Mouse (Mus musculus) adipocyte (in vitro differentiated cells): ENCODE measurements around the gene Eif4e.
"Not testable (repeated sequence)": the region's sequence is repeated elsewhere in the genome, so short reads cannot be mapped to it uniquely, and the experiment has no call there.

Source experiments
- DNase-seq: peaks from one replicate; pipeline ENCODE4 v3.0.0-alpha.2; 2016; ENCODE audit warnings: low spot score

Eif4e gene

GRCm38 (mm10) chr3:138517881-138518280, 8.1 kb upstream of the Eif4e start:
- DNase-seq = no peak

GRCm38 (mm10) chr3:138519218-138519617, 6.8 kb upstream of the Eif4e start:
- no peak for DNase-seq

GRCm38 (mm10) chr3:138523956-138524355, 2.0 kb upstream of the Eif4e start:
- DNase-seq = no peak

- no peak for DNase-seq
Observed at GRCm38 (mm10) chr3:138525494-138525893, 485 bp upstream of the Eif4e start.

- DNase-seq = peak; percentile 100
Observed at GRCm38 (mm10) chr3:138526916-138527666, 1.1 kb downstream of the Eif4e start.

GRCm38 (mm10) chr3:138527667-138528231, 1.8 kb downstream of the Eif4e start:
- peak; percentile 59 for DNase-seq

GRCm38 (mm10) chr3:138528265-138528664, 2.3 kb downstream of the Eif4e start:
- no peak for DNase-seq

GRCm38 (mm10) chr3:138530578-138531478, 4.8 kb downstream of the Eif4e start:
- no peak for DNase-seq

- DNase-seq = no peak
Observed at GRCm38 (mm10) chr3:138531479-138532181, 5.7 kb downstream of the Eif4e start.

- no peak for DNase-seq
Observed at GRCm38 (mm10) chr3:138532764-138533163, 6.8 kb downstream of the Eif4e start.

GRCm38 (mm10) chr3:138536031-138536430, 10.1 kb downstream of the Eif4e start:
- no peak for DNase-seq

- DNase-seq = no peak
Observed at GRCm38 (mm10) chr3:138542621-138543020, 16.6 kb downstream of the Eif4e start.

GRCm38 (mm10) chr3:138544117-138544516, 18.1 kb downstream of the Eif4e start:
- DNase-seq = no peak

GRCm38 (mm10) chr3:138546678-138547077, 20.7 kb downstream of the Eif4e start:
- DNase-seq = no peak

- DNase-seq = no peak
Observed at GRCm38 (mm10) chr3:138549045-138549444, 23.1 kb downstream of the Eif4e start.

- no peak for DNase-seq
Observed at GRCm38 (mm10) chr3:138550336-138551123, 24.6 kb downstream of the Eif4e start.

- DNase-seq = not testable (repeated sequence)
Observed at GRCm38 (mm10) chr3:138555279-138555678, 29.3 kb downstream of the Eif4e start.

- DNase-seq = peak; percentile 24
Observed at GRCm38 (mm10) chr3:138558529-138558928, 32.5 kb downstream of the Eif4e start.

- no peak for DNase-seq
Observed at GRCm38 (mm10) chr3:138560242-138560641, 34.3 kb downstream of the Eif4e start.

GRCm38 (mm10) chr3:138560886-138561285, 34.9 kb downstream of the Eif4e start:
- no peak for DNase-seq

- no peak for DNase-seq
Observed at GRCm38 (mm10) chr3:138578867-138579266, 52.9 kb downstream of the Eif4e start.
